Mouse (Mus musculus): ENCODE results near the gene Pou6f1. TPM values are rescaled to one million over a fixed set of nuclear protein-coding genes. Genes with fewer than 3 reads are reported as not detected.

Gene Pou6f1
- polyA plus RNA-seq, 1 experiment from 2014 or later = 5.3 TPM

Small RNA genes within 50 kb of the gene (microRNA-seq; reads per million reads assigned to microRNA genes)
- gene Mir6961 = not detected

Other genes with a start within 250 kb of the Pou6f1 start
- gene Methig1, start 246.8 kb downstream of the Pou6f1 start, polyA plus RNA-seq (2015; fragmentation: Nextera tagmentation; extraction: Ambion mirVana) = 0.09 TPM in 1 of 2 replicates, not detected in the other
- gene Mettl7a2, start 246.8 kb downstream of the Pou6f1 start, polyA plus RNA-seq (2015; fragmentation: Nextera tagmentation; extraction: Ambion mirVana) = not detected in 2 replicates
- not detected in 2 replicates for gene Higd1c, start 235.4 kb downstream of the Pou6f1 start, polyA plus RNA-seq (2015; fragmentation: Nextera tagmentation; extraction: Ambion mirVana)
- gene Gm5475, start 177.8 kb downstream of the Pou6f1 start, polyA plus RNA-seq (2015; fragmentation: Nextera tagmentation; extraction: Ambion mirVana) = 0.13 TPM in 1 of 2 replicates, not detected in the other
- 27.0 and 28.3 TPM in 2 replicates for gene Slc11a2, start 174.9 kb downstream of the Pou6f1 start, polyA plus RNA-seq (2015; fragmentation: Nextera tagmentation; extraction: Ambion mirVana)
- gene Letmd1, start 131.0 kb downstream of the Pou6f1 start, polyA plus RNA-seq (2015; fragmentation: Nextera tagmentation; extraction: Ambion mirVana) = 25.8 and 26.7 TPM in 2 replicates
- 6.7 and 7.3 TPM in 2 replicates for gene Csrnp2, start 104.5 kb downstream of the Pou6f1 start, polyA plus RNA-seq (2015; fragmentation: Nextera tagmentation; extraction: Ambion mirVana)
- 20.0 and 21.3 TPM in 2 replicates for gene Tfcp2, start 48.0 kb downstream of the Pou6f1 start, polyA plus RNA-seq (2015; fragmentation: Nextera tagmentation; extraction: Ambion mirVana)
- gene Dazap2, start 15.4 kb upstream of the Pou6f1 start, polyA plus RNA-seq (2015; fragmentation: Nextera tagmentation; extraction: Ambion mirVana) = 194 and 213 TPM in 2 replicates
- gene Smagp, start 37.0 kb upstream of the Pou6f1 start, polyA plus RNA-seq (2015; fragmentation: Nextera tagmentation; extraction: Ambion mirVana) = 40.6 and 51.8 TPM in 2 replicates
- gene Bin2, start 69.6 kb upstream of the Pou6f1 start, polyA plus RNA-seq (2015; fragmentation: Nextera tagmentation; extraction: Ambion mirVana) = 6.0 and 6.3 TPM in 2 replicates
- gene Cela1, start 87.9 kb upstream of the Pou6f1 start, polyA plus RNA-seq (2015; fragmentation: Nextera tagmentation; extraction: Ambion mirVana) = 250 and 388 TPM in 2 replicates
- 6.9 and 8.7 TPM in 2 replicates for gene Galnt6, start 129.4 kb upstream of the Pou6f1 start, polyA plus RNA-seq (2015; fragmentation: Nextera tagmentation; extraction: Ambion mirVana)
- 3.9 and 4.7 TPM in 2 replicates for gene Slc4a8, start 161.8 kb upstream of the Pou6f1 start, polyA plus RNA-seq (2015; fragmentation: Nextera tagmentation; extraction: Ambion mirVana)

Measured in stomach, embryonic 16.5 days (tissue).